Comparison of ENCODE assay signal across 12 mouse cellular contexts in genomic region chr1:64341596-64341995, GRCm38 (mm10).
DNase-seq lines count a peak whose midpoint lies in the region; ATAC-seq and TF ChIP-seq lines count a peak whose summit lies in the region.
"Had no signal": no experiment of that assay in that cellular context is flagged by ENCODE, and none has a peak within 500 bp of the region (broad histone marks: within the 10 kb centered on the region; RNA-seq: fewer than 3 reads in every experiment).

No protein-coding gene starts in this region.

- no peak overlapping the region for H3K4me3 ChIP-seq in hindbrain, postnatal 0 days (ENCODE audit: low read length)
- no peak overlapping the region for H3K4me3 ChIP-seq in hindbrain, embryonic 14.5 days (replicated peaks; ENCODE audit: low read length)
- H3K4me3 ChIP-seq in layer of hippocampus, adult 2 months: no peak overlapping the region
- H3K4me3 ChIP-seq in intestine, embryonic 15.5 days (replicated peaks): no peak overlapping the region
- H3K4me3 ChIP-seq in lung, postnatal 0 days (ENCODE audit: low read depth, low read length): no peak overlapping the region
- H3K4me3 ChIP-seq: limb, embryonic 13.5 days; stomach, embryonic 15.5 days had no signal

- TF ChIP-seq CTCF in hindbrain, postnatal 0 days (IDR thresholded peaks at IDR 0.05; ENCODE audit: low read depth): no peak
- no peak for TF ChIP-seq CTCF in layer of hippocampus, adult 2 months (conservative IDR thresholded peaks at IDR 0.05)
- TF ChIP-seq CTCF in lung, postnatal 0 days (IDR thresholded peaks at IDR 0.05): no peak

- WGBS in hindbrain, postnatal 0 days: 62% methylated on average over 6 of the region's 6 CpGs
- 77% methylated on average over 6 of the region's 6 CpGs for WGBS in hindbrain, embryonic 14.5 days
- 85% methylated on average over 6 of the region's 6 CpGs for WGBS in intestine, embryonic 15.5 days
- WGBS in lung, postnatal 0 days: 65% methylated on average over 6 of the region's 6 CpGs

- no peak for TF ChIP-seq EP300 in lung, postnatal 0 days (IDR thresholded peaks at IDR 0.05)

- H3K27me3 ChIP-seq in hindbrain, postnatal 0 days (ENCODE audit: insufficient read depth, low read length): no peaks in the 10 kb centered on the region
- H3K27me3 ChIP-seq in hindbrain, embryonic 14.5 days (ENCODE audit: control insufficient read depth, insufficient read depth, low read length): no peaks in the 10 kb centered on the region
- H3K27me3 ChIP-seq in intestine, embryonic 15.5 days (replicated peaks): no peaks in the 10 kb centered on the region
- H3K27me3 ChIP-seq in lung, postnatal 0 days (replicated peaks; ENCODE audit: insufficient read depth, low read length): no peaks in the 10 kb centered on the region
- H3K27me3 ChIP-seq: limb, embryonic 13.5 days; stomach, embryonic 15.5 days had no signal

- no peak overlapping the region for H3K9ac ChIP-seq in hindbrain, postnatal 0 days (replicated peaks; ENCODE audit: low read length)
- H3K9ac ChIP-seq in hindbrain, embryonic 14.5 days: no peak overlapping the region
- H3K9ac ChIP-seq in intestine, embryonic 15.5 days: no peak overlapping the region
- H3K9ac ChIP-seq in lung, postnatal 0 days (replicated peaks; ENCODE audit: low read depth): no peak overlapping the region
- H3K9ac ChIP-seq: limb, embryonic 13.5 days; stomach, embryonic 15.5 days had no signal

- H3K27ac ChIP-seq in hindbrain, postnatal 0 days: no peak overlapping the region
- no peak overlapping the region for H3K27ac ChIP-seq in hindbrain, embryonic 14.5 days
- peak overlapping the region; percentile 49; the same call in 1 of the 2 replicates for H3K27ac ChIP-seq in layer of hippocampus, adult 2 months
- no peak overlapping the region for H3K27ac ChIP-seq in intestine, embryonic 15.5 days
- no peak overlapping the region for H3K27ac ChIP-seq in lung, postnatal 0 days (ENCODE audit: low read length)
- H3K27ac ChIP-seq: limb, embryonic 13.5 days; stomach, embryonic 15.5 days had no signal

- peak; percentile 38; the same call in 1 of the 2 replicates for ATAC-seq in hindbrain, postnatal 0 days
- no peak for ATAC-seq in hindbrain, embryonic 14.5 days (ENCODE audit: low FRiP score)
- no peak for ATAC-seq in megakaryocyte progenitor cell, adult 5-6 weeks (replicated peaks; ENCODE audit: poor library complexity)
- ATAC-seq in intestine, embryonic 15.5 days: no peak
- no peak for ATAC-seq in lung, postnatal 0 days

- peak; percentile 55 for DNase-seq in hindbrain, postnatal 0 days (ENCODE audit: low spot score)
- no peak for DNase-seq in hindbrain, embryonic 14.5 days (ENCODE audit: low spot score)
- DNase-seq in adrenal gland, postnatal 25 days: peak; percentile 32
- peak; percentile 88 to 91 for DNase-seq in cerebellum, postnatal 36 days
- peak; percentile 41 to 50 for DNase-seq in layer of hippocampus, adult 2 months (ENCODE audit: low spot score in 2 of 2)
- no peak for DNase-seq in lung, postnatal 0 days (ENCODE audit: low spot score)
- DNase-seq: embryo, embryonic 11 days; kidney, adult 18-20 months had no signal

- H3K9me3 ChIP-seq in hindbrain, postnatal 0 days (ENCODE audit: low read length): no peaks in the 10 kb centered on the region
- H3K9me3 ChIP-seq in hindbrain, embryonic 14.5 days (ENCODE audit: control insufficient read depth, low read length): no peaks in the 10 kb centered on the region
- H3K9me3 ChIP-seq in intestine, embryonic 15.5 days: no peaks in the 10 kb centered on the region
- H3K9me3 ChIP-seq in lung, postnatal 0 days (ENCODE audit: low read length): no peaks in the 10 kb centered on the region
- H3K9me3 ChIP-seq: limb, embryonic 13.5 days; stomach, embryonic 15.5 days had no signal

- no peaks in the 10 kb centered on the region for H3K36me3 ChIP-seq in hindbrain, postnatal 0 days (ENCODE audit: insufficient read depth, low read length)
- no peaks in the 10 kb centered on the region for H3K36me3 ChIP-seq in hindbrain, embryonic 14.5 days (replicated peaks; ENCODE audit: control insufficient read depth, insufficient read depth)
- H3K36me3 ChIP-seq in intestine, embryonic 15.5 days: no peaks in the 10 kb centered on the region
- no peaks in the 10 kb centered on the region for H3K36me3 ChIP-seq in lung, postnatal 0 days (ENCODE audit: insufficient read depth, low read length)
- H3K36me3 ChIP-seq: limb, embryonic 13.5 days; stomach, embryonic 15.5 days had no signal

- H3K4me1 ChIP-seq in hindbrain, postnatal 0 days (ENCODE audit: insufficient read depth, low read length): peaks cover 4% of the 10 kb centered on the region; the same call in 1 of the 2 replicates
- H3K4me1 ChIP-seq in hindbrain, embryonic 14.5 days (replicated peaks; ENCODE audit: control insufficient read depth, insufficient read depth, low read length): peaks cover 4% of the 10 kb centered on the region
- H3K4me1 ChIP-seq in intestine, embryonic 15.5 days (replicated peaks): no peaks in the 10 kb centered on the region
- H3K4me1 ChIP-seq in lung, postnatal 0 days (ENCODE audit: insufficient read depth, low read depth, low read length): no peaks in the 10 kb centered on the region
- H3K4me1 ChIP-seq: limb, embryonic 13.5 days; stomach, embryonic 15.5 days had no signal

- H3K4me2 ChIP-seq in hindbrain, postnatal 0 days (ENCODE audit: low read depth, low read length): no peak overlapping the region
- H3K4me2 ChIP-seq in hindbrain, embryonic 14.5 days (replicated peaks): no peak overlapping the region
- no peak overlapping the region for H3K4me2 ChIP-seq in intestine, embryonic 15.5 days (replicated peaks)
- no peak overlapping the region for H3K4me2 ChIP-seq in lung, postnatal 0 days (replicated peaks; ENCODE audit: low read depth, low read length)
- H3K4me2 ChIP-seq: limb, embryonic 13.5 days; stomach, embryonic 15.5 days had no signal

Comparison
In these comparisons a context has a peak if more than half of its experiments do, and no peak if none do; other contexts are left out.
1. DNase-seq: peak in hindbrain, postnatal 0 days (single experiment), adrenal gland, postnatal 25 days (single experiment), cerebellum, postnatal 36 days (2 of 2) and layer of hippocampus, adult 2 months (2 of 2); none in hindbrain, embryonic 14.5 days (single experiment) and lung, postnatal 0 days (single experiment).